Mouse (Mus musculus) ES-Bruce4 (cell line): ENCODE measurements around the gene Dner. TPM values are rescaled to one million over a fixed set of nuclear protein-coding genes. Genes with fewer than 3 reads are reported as not detected.

Experiments
- H3K27ac ChIP-seq: 2 replicates; pipeline ENCODE4 v1.5.1; 2012; ENCODE audit warnings: low read length, inconsistent platforms; ENCODE audit not compliant: insufficient read depth
- H3K27me3 ChIP-seq: 2 replicates; pipeline ENCODE4 v1.6.1; 2012; ENCODE audit warnings: mild to moderate bottlenecking, low read length, inconsistent platforms; ENCODE audit not compliant: control insufficient read depth, poor library complexity, insufficient read depth, severe bottlenecking
- H3K36me3 ChIP-seq: 2 replicates; pipeline ENCODE4 v1.6.1; 2012; ENCODE audit warnings: inconsistent platforms, mild to moderate bottlenecking, low read length, moderate library complexity; ENCODE audit not compliant: control insufficient read depth, poor library complexity, insufficient read depth, severe bottlenecking
- H3K4me1 ChIP-seq: one replicate; pipeline ENCODE4 v1.8.1; 2011; ENCODE audit warnings: low read length; ENCODE audit not compliant: control insufficient read depth, insufficient read depth
- H3K4me3 ChIP-seq: 2 replicates; pipeline ENCODE4 v1.5.1; 2011; ENCODE audit warnings: low read depth, mild to moderate bottlenecking, low read length
- H3K9ac ChIP-seq: 2 replicates; pipeline ENCODE4 v1.6.1; 2012; ENCODE audit warnings: low read depth, mild to moderate bottlenecking, inconsistent platforms; ENCODE audit not compliant: poor library complexity, severe bottlenecking
- H3K9me3 ChIP-seq: replicated peaks from 2 replicates; pipeline ENCODE4 v1.6.1; 2012; ENCODE audit warnings: mild to moderate bottlenecking, low read length, inconsistent platforms; ENCODE audit not compliant: control insufficient read depth, poor library complexity, insufficient read depth, severe bottlenecking
- CTCF ChIP-seq: IDR thresholded peaks from one replicate; pipeline ENCODE4 v1.8.1; 2011; ENCODE audit warnings: low read depth, low read length
- EP300 ChIP-seq: IDR thresholded peaks from 2 replicates; pipeline ENCODE4 v1.6.1; 2011; ENCODE audit warnings: low read depth, low read length; ENCODE audit not compliant: insufficient read depth
- POLR2A ChIP-seq: IDR thresholded peaks from one replicate; pipeline ENCODE4 v1.8.1; 2011; ENCODE audit warnings: low read length; ENCODE audit not compliant: insufficient read depth
- polyA plus RNA-seq: library from polyadenylated mRNA; stranded (reverse); fragments of >200 nt; gene quantifications from 2 replicates; pipeline ENCODE4 v1.2.4, GENCODE M21; 2011; ENCODE audit warnings: low read depth; ENCODE audit not compliant: missing spikeins, insufficient read depth, insufficient read length

Dner gene
- polyA plus RNA-seq, 1 experiment: 9.5 TPM

- no peaks in the 10 kb centered on the region for H3K27me3 ChIP-seq
- TF ChIP-seq EP300 (no peak), POLR2A (no peak), CTCF (no peak)
These were observed 146.5 kb downstream of the Dner start for GRCm38 (mm10) chr1:84549367-84550064.

DNA sequence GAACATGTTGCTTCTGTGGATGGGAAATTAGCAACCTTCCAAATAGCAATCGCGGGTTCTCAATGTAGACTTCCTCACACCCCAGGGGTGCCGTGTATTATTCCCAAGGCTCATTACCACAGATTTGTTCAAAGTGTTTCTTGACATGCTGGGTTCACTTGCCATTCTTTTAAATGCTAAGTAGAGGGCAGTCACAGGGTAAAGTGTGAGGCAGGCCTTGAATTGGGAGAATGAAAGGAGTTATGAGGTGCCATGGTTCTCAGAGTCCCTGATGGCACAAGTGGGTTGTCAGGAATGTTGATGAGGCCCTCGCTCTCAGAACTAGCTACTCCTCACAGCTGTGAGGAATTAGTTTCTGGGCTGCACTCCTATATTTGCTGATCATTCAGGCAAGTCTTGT is 160.0 kb downstream of the Dner start:
- TF ChIP-seq CTCF (no peak), EP300 (no peak), POLR2A (no peak)

More at GRCm38 (mm10) chr1:84549367-84550064, 146.5 kb downstream of the Dner start:
- no peak overlapping the region for H3K9ac ChIP-seq
- no peaks in the 10 kb centered on the region; the same call in 1 of the 2 replicates for H3K9me3 ChIP-seq
- no peaks in the 10 kb centered on the region for H3K36me3 ChIP-seq
- H3K27ac ChIP-seq: no peak overlapping the region
- no peaks in the 10 kb centered on the region for H3K4me1 ChIP-seq
- no peak overlapping the region for H3K4me3 ChIP-seq

GRCm38 (mm10) chr1:84525514-84525913 is 170.5 kb downstream of the Dner start:
- no peak for TF ChIP-seq EP300
- no peak for TF ChIP-seq POLR2A
- TF ChIP-seq CTCF: no peak
- no peaks in the 10 kb centered on the region for H3K9me3 ChIP-seq
- H3K9ac ChIP-seq: no peak overlapping the region
- no peaks in the 10 kb centered on the region for H3K36me3 ChIP-seq
- no peaks in the 10 kb centered on the region for H3K4me1 ChIP-seq
- H3K27me3 ChIP-seq: no peaks in the 10 kb centered on the region
- no peak overlapping the region for H3K27ac ChIP-seq
- H3K4me3 ChIP-seq: no peak overlapping the region

More for the DNA sequence above, 160.0 kb downstream of the Dner start:
- Histone ChIP-seq H3K4me1 (no peaks in the 10 kb centered on the region), H3K27me3 (no peaks in the 10 kb centered on the region), H3K9me3 (no peaks in the 10 kb centered on the region), H3K27ac (no peak overlapping the region), H3K9ac (no peak overlapping the region), H3K4me3 (no peak overlapping the region), H3K36me3 (no peaks in the 10 kb centered on the region)

GRCm38 (mm10) chr1:84524413-84524812 is 171.6 kb downstream of the Dner start:
- Histone ChIP-seq H3K9me3 (no peaks in the 10 kb centered on the region), H3K9ac (no peak overlapping the region), H3K4me1 (no peaks in the 10 kb centered on the region), H3K27me3 (no peaks in the 10 kb centered on the region), H3K27ac (no peak overlapping the region), H3K36me3 (no peaks in the 10 kb centered on the region), H3K4me3 (no peak overlapping the region)
- no peak for TF ChIP-seq POLR2A

DNA sequence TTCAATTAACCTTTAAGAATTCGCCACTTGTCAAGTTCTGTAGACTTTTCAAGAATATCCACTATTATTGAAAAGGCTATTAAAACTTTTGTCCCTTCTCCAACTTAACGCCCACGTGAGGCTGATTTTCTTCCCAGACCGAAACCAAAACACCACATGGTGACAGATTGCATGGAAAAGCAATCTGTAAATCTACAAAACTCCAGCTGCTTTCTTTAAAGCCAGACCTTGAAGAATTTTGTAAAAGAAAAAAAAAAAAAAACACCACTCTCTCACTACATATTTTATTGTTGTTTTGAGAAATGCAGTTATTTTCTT is 173.1 kb downstream of the Dner start:
- TF ChIP-seq CTCF (no peak), EP300 (no peak), POLR2A (no peak)
- Histone ChIP-seq H3K4me1 (no peaks in the 10 kb centered on the region), H3K27me3 (no peaks in the 10 kb centered on the region)

GRCm38 (mm10) chr1:84522256-84522962 is 173.6 kb downstream of the Dner start:
- Histone ChIP-seq H3K27me3 (no peaks in the 10 kb centered on the region), H3K4me3 (no peak overlapping the region), H3K4me1 (no peaks in the 10 kb centered on the region), H3K27ac (no peak overlapping the region), H3K9me3 (no peaks in the 10 kb centered on the region), H3K36me3 (no peaks in the 10 kb centered on the region), H3K9ac (no peak overlapping the region)
- TF ChIP-seq EP300: no peak
- TF ChIP-seq POLR2A: no peak
- no peak for TF ChIP-seq CTCF

More for the DNA sequence above, 173.1 kb downstream of the Dner start:
- Histone ChIP-seq H3K4me3 (no peak overlapping the region), H3K27ac (no peak overlapping the region), H3K9me3 (no peaks in the 10 kb centered on the region), H3K9ac (no peak overlapping the region), H3K36me3 (no peaks in the 10 kb centered on the region)
